Mouse (Mus musculus) hindbrain, embryonic 16.5 days (tissue): ENCODE measurements at regions not wholly inside any gene's neighbourhood (a gene's known extent, or its start where the extent isn't known, plus 50 kb on each side); places are given as distances from the start of the nearest gene placed in this dataset.

Experiments
- ATAC-seq: fragments of 200-750 bp; cut with Nextera tagmentation; 2 replicates; pipeline ENCODE4 v1.8.0; 2017; ENCODE audit warnings: moderate TSS enrichment, moderate library complexity
- H3K27ac ChIP-seq: fragments of 300-500 bp; sonication (generic); 2 replicates; pipeline ENCODE4 v1.5.1; 2014; ENCODE audit warnings: low read depth, mild to moderate bottlenecking, control low read depth, low read length, moderate library complexity
- H3K27me3 ChIP-seq: fragments of 300-500 bp; sonication (generic); replicated peaks from 2 replicates; pipeline ENCODE4 v1.6.1; 2014; ENCODE audit warnings: low read length; ENCODE audit not compliant: control insufficient read depth, insufficient read depth
- H3K36me3 ChIP-seq: fragments of 300-500 bp; sonication (generic); 2 replicates; pipeline ENCODE4 v1.6.1; 2014; ENCODE audit warnings: mild to moderate bottlenecking, low read length, moderate library complexity, mixed read lengths; ENCODE audit not compliant: control insufficient read depth, insufficient read depth
- H3K4me1 ChIP-seq: fragments of 300-500 bp; sonication (generic); 2 replicates; pipeline ENCODE4 v1.6.1; 2014; ENCODE audit warnings: low read depth, low read length; ENCODE audit not compliant: control insufficient read depth, insufficient read depth
- H3K4me2 ChIP-seq: fragments of 300-500 bp; sonication (generic); 2 replicates; pipeline ENCODE4 v1.6.1; 2014; ENCODE audit warnings: mild to moderate bottlenecking, low read length, control low read depth, moderate library complexity
- H3K4me3 ChIP-seq: fragments of 300-500 bp; sonication (generic); 2 replicates; pipeline ENCODE4 v1.5.1; 2014; ENCODE audit warnings: mild to moderate bottlenecking, low read length, control low read depth, moderate library complexity
- H3K9ac ChIP-seq: fragments of 300-500 bp; sonication (generic); 2 replicates; pipeline ENCODE4 v1.6.1; 2014; ENCODE audit warnings: low read depth, mild to moderate bottlenecking, control low read depth, low read length, moderate library complexity
- H3K9me3 ChIP-seq: fragments of 300-500 bp; sonication (generic); 2 replicates; pipeline ENCODE4 v1.6.1; 2014; ENCODE audit warnings: mild to moderate bottlenecking, low read length, moderate library complexity; ENCODE audit not compliant: control insufficient read depth
- WGBS: fragments of 180-500 bp; shearing (Covaris S2); extraction: QIAGEN DNeasy Blood & Tissue Kit; methylation state at CpG from one replicate; pipeline ENCODE4 v1.1.7; 2014; 5-methylcytosine and 5-hydroxymethylcytosine counted together

DNA sequence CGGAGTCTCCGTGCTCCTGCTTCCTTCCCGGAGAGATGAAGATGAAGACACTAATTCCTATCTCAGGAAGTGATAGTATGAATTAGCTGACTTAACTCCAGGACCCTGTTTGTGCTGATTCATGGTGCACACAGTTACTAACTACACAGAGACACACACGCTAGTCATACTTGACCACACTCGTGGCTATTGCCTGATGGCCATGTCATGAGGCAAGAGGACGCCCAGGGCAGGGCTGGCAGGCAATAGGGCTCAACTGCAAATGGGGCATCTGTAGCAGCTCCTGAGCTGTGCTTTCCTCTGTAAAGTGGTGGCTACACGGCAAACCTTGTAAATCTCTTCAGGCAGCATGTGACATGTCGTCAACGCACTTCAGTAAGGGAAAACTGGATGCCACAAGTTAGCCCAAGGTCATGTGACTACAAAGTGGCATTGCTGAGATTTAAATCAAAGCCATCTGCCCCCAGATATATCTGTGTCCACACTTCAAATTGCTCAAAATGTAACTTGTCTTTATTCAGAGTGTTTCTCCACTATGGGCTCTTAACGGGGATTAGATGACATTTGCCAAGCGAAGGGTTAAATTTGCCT is 70.4 kb downstream of the Zfp706 start:
- Histone ChIP-seq H3K4me2 (no peak overlapping the region), H3K4me3 (no peak overlapping the region), H3K9ac (no peak overlapping the region), H3K4me1 (peaks cover 8% of the 10 kb centered on the region), H3K9me3 (no peaks in the 10 kb centered on the region), H3K36me3 (no peaks in the 10 kb centered on the region), H3K27ac (peak overlapping the region; percentile 27; the same call in 1 of the 2 replicates), H3K27me3 (no peaks in the 10 kb centered on the region)
- ATAC-seq: no peak
- WGBS: 91% methylated on average over 11 of the region's 11 CpGs

DNA sequence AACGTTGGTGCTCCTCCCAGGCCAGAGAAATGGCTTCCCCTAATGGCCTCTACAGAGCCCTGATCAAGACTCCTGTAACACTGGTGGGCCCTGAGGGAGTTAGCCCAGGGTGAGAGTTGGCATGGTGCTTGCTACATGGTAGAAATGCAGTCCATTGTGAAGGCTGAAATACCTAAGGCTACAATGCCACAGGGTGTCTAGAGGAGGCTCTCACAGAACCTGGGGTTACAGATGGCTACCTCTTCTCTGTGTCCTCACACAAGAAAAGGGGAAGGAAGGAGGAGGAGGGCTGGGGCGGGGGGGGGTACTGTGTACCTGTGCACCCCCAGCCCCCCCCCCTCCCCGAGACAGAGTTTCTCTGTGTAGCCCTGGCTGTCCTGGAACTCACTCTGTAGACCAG is 72.8 kb downstream of the Zfp706 start:
- no peaks in the 10 kb centered on the region for H3K36me3 ChIP-seq
- ATAC-seq: no peak
- H3K4me1 ChIP-seq: peaks cover 8% of the 10 kb centered on the region
- H3K27ac ChIP-seq: no peak overlapping the region
- 74% methylated on average over 1 of the region's 3 CpGs for whole genome bisulfite sequencing
- H3K9me3 ChIP-seq: no peaks in the 10 kb centered on the region
- H3K4me3 ChIP-seq: no peak overlapping the region
- no peak overlapping the region for H3K4me2 ChIP-seq
- no peaks in the 10 kb centered on the region for H3K27me3 ChIP-seq
- H3K9ac ChIP-seq: no peak overlapping the region

DNA sequence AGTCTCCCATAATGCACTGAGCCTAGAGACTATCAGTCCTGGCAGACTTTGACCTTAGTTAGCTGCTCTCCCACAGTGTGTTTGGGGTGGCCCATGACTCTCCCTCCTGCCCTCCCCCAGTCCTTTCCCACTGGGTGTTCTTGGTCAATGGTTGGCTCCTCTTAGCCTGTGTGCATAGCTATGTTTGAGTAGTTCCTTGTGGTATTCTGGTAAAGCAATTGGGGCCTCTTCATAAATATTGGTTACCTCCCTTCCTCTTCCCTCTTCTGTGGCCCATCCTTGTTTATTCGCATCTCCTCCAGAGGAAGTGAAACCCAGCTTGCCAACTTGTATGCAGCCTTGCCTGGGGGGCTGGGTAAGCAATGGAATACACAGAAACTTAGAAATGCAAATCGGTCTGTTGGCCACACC is 74.0 kb downstream of the Zfp706 start:
- 77% methylated on average over 2 of the region's 2 CpGs for WGBS
- H3K27me3 ChIP-seq: no peaks in the 10 kb centered on the region
- no peak for ATAC-seq
- no peak overlapping the region for H3K4me2 ChIP-seq
- H3K9me3 ChIP-seq: no peaks in the 10 kb centered on the region
- H3K27ac ChIP-seq: no peak overlapping the region
- H3K4me3 ChIP-seq: no peak overlapping the region
- no peaks in the 10 kb centered on the region for H3K36me3 ChIP-seq
- peaks cover 5% of the 10 kb centered on the region for H3K4me1 ChIP-seq
- no peak overlapping the region for H3K9ac ChIP-seq

DNA sequence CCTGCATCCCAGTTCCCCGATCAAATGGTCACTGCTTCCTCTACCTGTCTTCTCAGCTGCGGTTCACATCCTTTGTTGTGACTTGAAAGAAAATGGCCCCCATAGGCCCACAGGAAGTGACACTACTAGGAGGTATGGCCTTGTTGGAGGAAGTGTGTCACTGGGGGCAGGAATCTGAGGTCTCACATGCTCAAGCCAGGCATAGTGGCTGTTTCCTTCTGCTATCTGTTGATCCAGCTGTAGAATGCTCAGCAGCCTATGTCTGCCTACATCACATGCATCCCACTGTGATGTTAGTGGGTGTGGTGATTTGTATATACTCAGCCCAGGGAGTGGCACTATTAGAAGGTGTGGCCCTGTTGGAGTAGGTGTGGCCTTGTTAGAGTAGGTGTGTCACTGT is 76.1 kb downstream of the Zfp706 start:
- no peak overlapping the region for H3K27ac ChIP-seq
- no peaks in the 10 kb centered on the region for H3K36me3 ChIP-seq
- 75% methylated on average over 2 of the region's 2 CpGs for WGBS
- H3K4me3 ChIP-seq: no peak overlapping the region
- H3K4me2 ChIP-seq: no peak overlapping the region
- H3K27me3 ChIP-seq: no peaks in the 10 kb centered on the region
- no peak overlapping the region for H3K9ac ChIP-seq
- no peaks in the 10 kb centered on the region for H3K9me3 ChIP-seq
- no peak for ATAC-seq
- H3K4me1 ChIP-seq: no peaks in the 10 kb centered on the region

DNA sequence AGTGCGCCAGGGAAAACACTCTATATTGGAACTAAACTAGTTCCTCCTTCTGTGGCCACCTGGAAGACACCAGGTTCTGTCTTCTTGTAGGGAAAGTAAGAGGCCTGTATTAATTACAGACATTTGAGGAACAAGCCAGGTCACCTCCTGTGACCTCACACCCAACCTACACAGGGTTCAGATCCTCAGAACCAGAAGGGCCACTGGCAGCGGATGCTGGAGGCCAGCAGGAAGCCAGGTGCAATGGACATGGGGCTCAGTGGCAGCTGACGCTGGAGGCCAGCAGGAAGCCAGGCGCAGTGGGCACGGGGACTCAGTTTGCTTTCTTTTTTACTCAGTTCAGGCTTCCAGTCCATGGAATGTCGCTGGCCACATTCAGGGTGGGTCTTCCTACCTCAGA is 77.1 kb downstream of the Zfp706 start:
- Histone ChIP-seq H3K27me3 (no peaks in the 10 kb centered on the region), H3K27ac (no peak overlapping the region), H3K4me2 (no peak overlapping the region), H3K4me3 (no peak overlapping the region), H3K36me3 (no peaks in the 10 kb centered on the region), H3K9me3 (no peaks in the 10 kb centered on the region), H3K9ac (no peak overlapping the region), H3K4me1 (no peaks in the 10 kb centered on the region)
- 79% methylated on average over 6 of the region's 6 CpGs for WGBS
- ATAC-seq: no peak

DNA sequence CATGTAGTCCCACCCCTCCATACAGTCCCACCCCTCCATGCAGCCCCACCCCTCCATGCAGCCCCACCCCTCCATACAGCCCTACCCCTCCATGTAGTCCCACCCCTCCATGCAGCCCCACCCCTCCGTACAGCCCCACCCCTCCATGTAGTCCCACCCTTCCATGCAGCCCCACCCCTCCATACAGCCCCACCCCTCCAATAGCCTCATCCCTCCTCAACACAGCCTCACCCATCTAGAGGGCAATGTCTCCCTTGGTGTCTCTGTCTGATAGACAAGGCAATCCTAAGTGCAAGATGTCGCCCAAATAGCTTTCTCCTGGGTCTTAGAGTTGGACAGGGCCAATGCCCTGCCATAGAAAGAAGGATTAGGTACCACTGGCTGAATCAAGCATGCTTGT is 77.8 kb downstream of the Zfp706 start:
- Histone ChIP-seq H3K27ac (no peak overlapping the region), H3K9me3 (no peaks in the 10 kb centered on the region), H3K4me1 (no peaks in the 10 kb centered on the region), H3K4me3 (no peak overlapping the region), H3K9ac (no peak overlapping the region), H3K4me2 (no peak overlapping the region), H3K36me3 (no peaks in the 10 kb centered on the region), H3K27me3 (no peaks in the 10 kb centered on the region)
- WGBS: 81% methylated on average over 2 of the region's 2 CpGs
- no peak for ATAC-seq

DNA sequence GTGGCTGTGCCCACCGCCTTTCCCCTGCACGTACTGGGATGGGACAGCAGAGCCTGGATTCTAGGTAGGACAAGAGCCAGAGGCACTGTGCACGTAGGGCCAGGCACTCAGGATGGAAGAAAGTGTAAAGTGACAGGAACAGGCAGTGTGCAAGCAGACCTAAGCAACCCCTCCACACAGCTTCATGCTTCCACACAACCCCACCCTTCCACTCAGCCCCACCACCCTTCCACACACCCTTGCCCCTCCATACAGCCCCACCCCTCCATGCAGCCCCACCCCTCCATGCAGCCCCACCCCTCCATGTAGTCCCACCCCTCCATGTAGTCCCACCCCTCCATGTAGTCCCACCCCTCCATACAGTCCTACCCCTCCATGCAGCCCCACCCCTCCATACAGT is 78.5 kb downstream of the Zfp706 start:
- no peaks in the 10 kb centered on the region for H3K4me1 ChIP-seq
- no peak overlapping the region for H3K27ac ChIP-seq
- H3K36me3 ChIP-seq: no peaks in the 10 kb centered on the region
- 89% methylated on average over 3 of the region's 3 CpGs for WGBS
- no peak overlapping the region for H3K4me3 ChIP-seq
- no peaks in the 10 kb centered on the region for H3K27me3 ChIP-seq
- H3K9ac ChIP-seq: no peak overlapping the region
- ATAC-seq: no peak
- H3K4me2 ChIP-seq: no peak overlapping the region
- no peaks in the 10 kb centered on the region for H3K9me3 ChIP-seq

DNA sequence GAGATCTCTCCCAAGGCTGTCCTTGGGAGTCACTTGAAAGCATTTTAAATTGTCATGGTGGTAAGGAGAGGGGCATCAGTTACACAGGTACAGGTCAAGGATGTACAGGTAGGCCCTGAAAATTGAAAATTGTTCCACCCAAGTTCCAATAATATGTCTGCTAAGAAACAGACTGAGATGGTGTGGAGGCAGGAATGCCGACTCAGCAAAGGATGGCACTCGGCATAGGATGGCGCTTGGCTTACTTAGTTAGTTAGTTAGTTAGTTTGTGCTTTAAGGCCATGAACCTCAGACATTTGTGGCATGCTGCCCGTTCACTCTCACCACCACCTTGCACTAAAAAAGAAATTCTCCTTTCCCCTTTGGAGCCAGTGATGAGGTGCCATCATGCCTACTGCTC is 78.9 kb downstream of the Zfp706 start:
- no peaks in the 10 kb centered on the region for H3K9me3 ChIP-seq
- H3K27me3 ChIP-seq: no peaks in the 10 kb centered on the region
- no peaks in the 10 kb centered on the region for H3K36me3 ChIP-seq
- no peak overlapping the region for H3K27ac ChIP-seq
- ATAC-seq: no peak
- H3K4me1 ChIP-seq: no peaks in the 10 kb centered on the region
- H3K4me3 ChIP-seq: no peak overlapping the region
- 91% methylated on average over 4 of the region's 4 CpGs for WGBS
- H3K9ac ChIP-seq: no peak overlapping the region
- no peak overlapping the region for H3K4me2 ChIP-seq

DNA sequence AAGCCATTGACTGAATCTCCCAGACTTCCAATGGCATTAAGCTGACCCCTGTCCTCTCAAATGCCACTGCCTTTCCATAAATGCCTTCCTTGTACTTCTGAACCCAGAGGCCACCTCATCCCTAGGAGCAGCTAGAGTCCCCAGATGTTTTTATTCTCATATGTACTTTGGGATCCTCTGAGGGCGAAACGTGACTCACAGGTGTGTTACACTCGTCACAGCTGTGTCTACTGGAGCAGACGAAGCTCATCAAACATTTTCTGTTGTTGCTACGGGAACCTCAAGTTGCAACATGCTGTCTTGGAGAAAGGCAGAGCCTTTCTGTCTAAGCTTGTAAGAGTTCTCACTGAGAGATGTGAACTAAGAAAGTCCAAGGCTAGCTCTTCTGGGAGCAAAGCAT is 80.1 kb downstream of the Zfp706 start:
- no peak overlapping the region for H3K4me2 ChIP-seq
- no peak for ATAC-seq
- no peaks in the 10 kb centered on the region for H3K36me3 ChIP-seq
- H3K27ac ChIP-seq: no peak overlapping the region
- no peak overlapping the region for H3K4me3 ChIP-seq
- no peaks in the 10 kb centered on the region for H3K27me3 ChIP-seq
- no peaks in the 10 kb centered on the region for H3K9me3 ChIP-seq
- H3K4me1 ChIP-seq: no peaks in the 10 kb centered on the region
- WGBS: 70% methylated on average over 5 of the region's 5 CpGs
- H3K9ac ChIP-seq: no peak overlapping the region

DNA sequence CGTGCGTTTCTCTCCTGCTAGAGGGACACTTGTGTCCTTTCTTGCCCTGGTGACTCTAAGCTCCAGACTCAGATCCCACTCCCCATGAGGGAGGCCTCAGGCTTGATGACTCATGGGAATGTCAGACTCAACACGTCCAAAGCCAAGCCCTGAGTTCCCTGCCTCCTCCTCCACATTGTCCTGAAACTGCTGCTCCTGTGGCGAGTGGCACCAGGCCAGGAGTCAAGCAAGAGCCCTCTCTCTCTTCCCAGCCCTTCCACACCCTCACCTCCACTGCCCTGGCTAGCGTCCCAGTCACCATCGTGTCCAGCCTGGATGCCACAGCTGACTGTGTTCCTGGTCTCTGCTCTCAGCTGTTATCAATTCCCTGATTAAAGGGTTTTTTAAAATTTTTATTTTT is 83.4 kb downstream of the Zfp706 start:
- Histone ChIP-seq H3K4me3 (no peak overlapping the region), H3K4me2 (no peak overlapping the region), H3K27me3 (no peaks in the 10 kb centered on the region), H3K36me3 (no peaks in the 10 kb centered on the region), H3K9ac (no peak overlapping the region), H3K4me1 (no peaks in the 10 kb centered on the region), H3K9me3 (no peaks in the 10 kb centered on the region), H3K27ac (no peak overlapping the region)
- peak; percentile 34; the same call in 1 of the 2 replicates for ATAC-seq
- 67% methylated on average over 6 of the region's 6 CpGs for WGBS
